Mouse (Mus musculus): Measurements from ENCODE around the gene Kifap3.
A peak's percentile ranks its signal among the peaks of the same experiment; 100 is the strongest.
"Not testable (repeated sequence)": the region's sequence is repeated elsewhere in the genome, so short reads cannot be mapped to it uniquely, and the experiment has no call there.

Gene Kifap3

DNA sequence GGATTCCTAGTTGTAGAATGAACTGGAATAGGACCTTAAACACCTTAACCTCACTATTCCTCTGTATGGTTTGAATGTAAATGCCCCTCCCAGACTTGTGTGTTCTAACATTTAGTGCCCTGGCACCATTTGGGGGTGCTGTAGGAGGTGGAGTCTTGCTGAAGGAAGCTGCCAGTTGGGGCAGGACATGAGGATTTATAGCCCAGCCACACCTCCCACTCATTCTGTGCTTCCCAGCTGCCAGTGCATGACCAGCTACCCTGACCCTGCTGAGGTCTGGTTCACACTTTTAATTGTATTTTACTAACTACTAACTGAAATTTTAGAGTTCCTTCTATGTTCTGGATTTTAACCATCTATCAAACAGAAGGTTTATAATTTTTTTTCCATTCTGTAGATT, 50.1 kb downstream of the Kifap3 start:
- H3K36me3 ChIP-seq (ENCODE audit: insufficient read depth, low read length) = no peaks in the 10 kb centered on the region
- no peak overlapping the region for H3K4me3 ChIP-seq (replicated peaks; ENCODE audit: low read length)
- no peaks in the 10 kb centered on the region for H3K4me1 ChIP-seq (replicated peaks; ENCODE audit: low read depth, low read length)
- no peaks in the 10 kb centered on the region for H3K27me3 ChIP-seq (ENCODE audit: insufficient read depth, low read length)
- TF ChIP-seq CTCF (conservative IDR thresholded peaks at IDR 0.05; ENCODE audit: low read length) = no peak
- no peak for TF ChIP-seq NANOG (IDR thresholded peaks at IDR 0.05; ENCODE audit: borderline replicate concordance, low read length)
- TF ChIP-seq POU5F1 (IDR thresholded peaks at IDR 0.05; ENCODE audit: borderline replicate concordance, low read length) = no peak
- no peaks in the 10 kb centered on the region for H3K9me3 ChIP-seq (ENCODE audit: low read length)

DNA sequence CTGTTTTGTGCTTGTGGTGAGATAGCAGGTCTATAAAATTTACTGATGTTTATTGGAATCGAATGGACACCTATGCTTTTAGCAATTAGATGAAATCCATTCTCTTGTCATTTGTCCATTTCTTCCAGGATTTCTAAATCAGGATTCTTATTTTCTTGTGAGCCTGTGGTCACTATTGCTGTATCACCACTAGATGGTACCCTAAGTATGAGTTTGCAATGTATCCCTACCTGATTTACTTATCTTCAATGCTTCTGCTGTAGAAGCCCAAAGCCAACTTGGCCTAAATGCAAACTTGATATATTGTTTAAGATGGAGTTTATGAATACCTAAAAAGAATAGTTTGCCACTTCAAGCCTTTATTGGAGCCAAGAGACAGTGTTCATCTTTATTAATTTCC, 54.7 kb downstream of the Kifap3 start:
- no peaks in the 10 kb centered on the region for H3K36me3 ChIP-seq (ENCODE audit: insufficient read depth, low read length)
- no peaks in the 10 kb centered on the region for H3K9me3 ChIP-seq (ENCODE audit: low read length)
- no peak overlapping the region for H3K4me3 ChIP-seq (replicated peaks; ENCODE audit: low read length)
- H3K4me1 ChIP-seq (replicated peaks; ENCODE audit: low read depth, low read length) = no peaks in the 10 kb centered on the region
- H3K27me3 ChIP-seq (ENCODE audit: insufficient read depth, low read length) = no peaks in the 10 kb centered on the region
- TF ChIP-seq NANOG (IDR thresholded peaks at IDR 0.05; ENCODE audit: borderline replicate concordance, low read length) (no peak), CTCF (conservative IDR thresholded peaks at IDR 0.05; ENCODE audit: low read length) (peak; percentile 46)

DNA sequence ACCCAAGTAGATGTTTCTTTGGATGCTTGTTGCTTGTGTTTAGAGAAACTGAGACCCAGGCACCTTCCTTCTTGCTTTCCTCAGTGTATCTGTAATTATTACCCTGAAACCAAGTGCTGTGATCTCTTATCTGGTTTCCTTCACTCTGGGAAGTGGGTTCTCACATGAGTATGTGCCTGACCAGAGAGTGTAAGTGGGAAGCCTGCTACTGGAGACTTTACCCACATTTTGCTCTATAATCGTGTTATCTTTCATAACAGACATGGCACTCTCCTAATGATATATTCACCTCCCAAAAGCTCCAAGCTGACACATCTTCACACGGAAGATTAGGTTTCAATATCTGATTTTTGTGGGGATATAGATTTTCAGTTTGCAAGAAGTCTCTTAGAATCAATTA, 55.7 kb downstream of the Kifap3 start:
- H3K4me3 ChIP-seq (replicated peaks; ENCODE audit: low read length) = no peak overlapping the region
- no peaks in the 10 kb centered on the region for H3K27me3 ChIP-seq (ENCODE audit: insufficient read depth, low read length)
- H3K4me1 ChIP-seq (replicated peaks; ENCODE audit: low read depth, low read length) = no peaks in the 10 kb centered on the region
- no peaks in the 10 kb centered on the region for H3K36me3 ChIP-seq (ENCODE audit: insufficient read depth, low read length)
- TF ChIP-seq POU5F1 (IDR thresholded peaks at IDR 0.05; ENCODE audit: borderline replicate concordance, low read length) (no peak), NANOG (IDR thresholded peaks at IDR 0.05; ENCODE audit: borderline replicate concordance, low read length) (no peak), CTCF (conservative IDR thresholded peaks at IDR 0.05; ENCODE audit: low read length) (no peak)
- no peaks in the 10 kb centered on the region for H3K9me3 ChIP-seq (ENCODE audit: low read length)

GRCm38 (mm10) chr1:163838482-163838881, 59.1 kb downstream of the Kifap3 start:
- H3K4me1 ChIP-seq (replicated peaks; ENCODE audit: low read depth, low read length); H3K27me3 ChIP-seq (ENCODE audit: insufficient read depth, low read length); H3K9me3 ChIP-seq (ENCODE audit: low read length): not testable (repeated sequence)

DNA sequence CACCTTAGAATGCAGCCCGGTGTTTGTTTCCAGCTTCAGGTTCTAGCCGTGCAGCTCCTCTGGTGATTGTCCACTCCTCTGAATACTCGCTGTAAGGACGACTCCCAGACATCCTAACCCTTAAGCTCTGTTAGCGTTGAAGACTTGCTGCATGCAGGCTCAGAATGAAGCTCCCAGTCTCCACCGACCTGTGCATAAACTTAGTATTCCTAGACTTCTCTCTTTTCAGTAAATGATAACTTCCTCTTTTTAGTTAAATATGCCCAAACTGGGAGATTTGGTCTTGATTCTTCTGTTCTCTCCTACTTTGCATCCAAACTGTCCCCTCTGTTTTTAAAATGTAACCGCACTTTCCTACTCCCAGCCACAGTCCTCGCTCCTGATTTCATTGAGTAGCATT, 61.2 kb downstream of the Kifap3 start:
- Histone ChIP-seq H3K27me3 (ENCODE audit: insufficient read depth, low read length) (no peaks in the 10 kb centered on the region), H3K4me1 (replicated peaks; ENCODE audit: low read depth, low read length) (no peaks in the 10 kb centered on the region), H3K9me3 (ENCODE audit: low read length) (no peaks in the 10 kb centered on the region), H3K4me3 (replicated peaks; ENCODE audit: low read length) (no peak overlapping the region), H3K36me3 (ENCODE audit: insufficient read depth, low read length) (no peaks in the 10 kb centered on the region)
- TF ChIP-seq POU5F1 (IDR thresholded peaks at IDR 0.05; ENCODE audit: borderline replicate concordance, low read length) (no peak), CTCF (conservative IDR thresholded peaks at IDR 0.05; ENCODE audit: low read length) (no peak), NANOG (IDR thresholded peaks at IDR 0.05; ENCODE audit: borderline replicate concordance, low read length) (no peak)

More at GRCm38 (mm10) chr1:163838482-163838881, 59.1 kb downstream of the Kifap3 start:
- H3K36me3 ChIP-seq (ENCODE audit: insufficient read depth, low read length); H3K4me3 ChIP-seq (replicated peaks; ENCODE audit: low read length): not testable (repeated sequence)

- H3K4me1 ChIP-seq (replicated peaks; ENCODE audit: low read depth, low read length) = no peaks in the 10 kb centered on the region
- H3K36me3 ChIP-seq (ENCODE audit: insufficient read depth, low read length) = no peaks in the 10 kb centered on the region
- TF ChIP-seq CTCF (conservative IDR thresholded peaks at IDR 0.05; ENCODE audit: low read length) (peak; percentile 42), POU5F1 (IDR thresholded peaks at IDR 0.05; ENCODE audit: borderline replicate concordance, low read length) (no peak), NANOG (IDR thresholded peaks at IDR 0.05; ENCODE audit: borderline replicate concordance, low read length) (no peak)
- no peaks in the 10 kb centered on the region for H3K9me3 ChIP-seq (ENCODE audit: low read length)
- H3K4me3 ChIP-seq (replicated peaks; ENCODE audit: low read length) = no peak overlapping the region
- no peaks in the 10 kb centered on the region for H3K27me3 ChIP-seq (ENCODE audit: insufficient read depth, low read length)
Measured at GRCm38 (mm10) chr1:163842238-163842637, 62.9 kb downstream of the Kifap3 start.

GRCm38 (mm10) chr1:163843899-163844298, 64.5 kb downstream of the Kifap3 start:
- Histone ChIP-seq H3K36me3 (ENCODE audit: insufficient read depth, low read length) (no peaks in the 10 kb centered on the region), H3K27me3 (ENCODE audit: insufficient read depth, low read length) (no peaks in the 10 kb centered on the region), H3K4me3 (replicated peaks; ENCODE audit: low read length) (no peak overlapping the region), H3K9me3 (ENCODE audit: low read length) (no peaks in the 10 kb centered on the region), H3K4me1 (replicated peaks; ENCODE audit: low read depth, low read length) (no peaks in the 10 kb centered on the region)
- TF ChIP-seq CTCF (conservative IDR thresholded peaks at IDR 0.05; ENCODE audit: low read length) = no peak
- no peak for TF ChIP-seq POU5F1 (IDR thresholded peaks at IDR 0.05; ENCODE audit: borderline replicate concordance, low read length)
- no peak for TF ChIP-seq NANOG (IDR thresholded peaks at IDR 0.05; ENCODE audit: borderline replicate concordance, low read length)

GRCm38 (mm10) chr1:163852884-163853560, 73.6 kb downstream of the Kifap3 start:
- H3K4me3 ChIP-seq (replicated peaks; ENCODE audit: low read length) = no peak overlapping the region
- H3K9me3 ChIP-seq (ENCODE audit: low read length) = no peaks in the 10 kb centered on the region

GRCm38 (mm10) chr1:163858420-163858819, 79.0 kb downstream of the Kifap3 start:
- H3K4me3 ChIP-seq (replicated peaks; ENCODE audit: low read length) = no peak overlapping the region
- H3K36me3 ChIP-seq (ENCODE audit: insufficient read depth, low read length) = peaks cover 16% of the 10 kb centered on the region
- no peaks in the 10 kb centered on the region for H3K27me3 ChIP-seq (ENCODE audit: insufficient read depth, low read length)
- H3K9me3 ChIP-seq (ENCODE audit: low read length) = no peaks in the 10 kb centered on the region
- TF ChIP-seq NANOG (IDR thresholded peaks at IDR 0.05; ENCODE audit: borderline replicate concordance, low read length) = no peak
- no peaks in the 10 kb centered on the region for H3K4me1 ChIP-seq (replicated peaks; ENCODE audit: low read depth, low read length)

More at GRCm38 (mm10) chr1:163852884-163853560, 73.6 kb downstream of the Kifap3 start:
- H3K4me1 ChIP-seq (replicated peaks; ENCODE audit: low read depth, low read length) = no peaks in the 10 kb centered on the region
- H3K36me3 ChIP-seq (ENCODE audit: insufficient read depth, low read length) = peaks cover 11% of the 10 kb centered on the region
- H3K27me3 ChIP-seq (ENCODE audit: insufficient read depth, low read length) = no peaks in the 10 kb centered on the region
- no peak for TF ChIP-seq NANOG (IDR thresholded peaks at IDR 0.05; ENCODE audit: borderline replicate concordance, low read length)
- TF ChIP-seq CTCF (conservative IDR thresholded peaks at IDR 0.05; ENCODE audit: low read length) = no peak
- no peak for TF ChIP-seq POU5F1 (IDR thresholded peaks at IDR 0.05; ENCODE audit: borderline replicate concordance, low read length)

Measured in E14TG2a.4 (cell line).